Mouse (Mus musculus): ENCODE measurements around the gene Ooep.

DNA sequence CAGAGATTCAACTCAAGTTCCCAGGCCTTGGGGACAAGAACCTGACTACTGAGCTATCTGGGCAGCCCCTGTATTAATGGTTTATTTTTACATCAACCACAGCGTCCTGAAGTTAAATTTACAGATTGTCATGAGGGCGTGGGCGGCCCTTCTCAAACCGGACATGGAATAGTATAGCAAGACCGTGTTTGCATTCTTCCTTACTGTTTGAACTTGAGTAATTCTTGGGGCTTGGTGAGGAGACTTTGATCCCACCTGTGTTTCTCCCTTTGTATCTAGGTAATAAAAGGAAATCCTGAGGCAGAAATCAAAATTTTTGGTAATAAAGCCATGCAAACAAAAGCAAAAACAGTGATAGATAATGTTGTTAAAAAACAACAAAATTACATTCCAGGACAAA is 22.0 kb upstream of the Ooep start:
- TF ChIP-seq CTCF (IDR thresholded peaks at IDR 0.05; ENCODE audit: low read depth), result no peak
- TF ChIP-seq EP300 (optimal IDR thresholded peaks at IDR 0.05), result no peak
